Mouse (Mus musculus) layer of hippocampus, postnatal 14 days (tissue): ENCODE data around the gene Cabp2. TPM values are rescaled to one million over a fixed set of nuclear protein-coding genes. Genes with fewer than 3 reads are reported as not detected.
A peak's percentile ranks its signal among the peaks of the same experiment; 100 is the strongest.

Experiments
- DNase-seq, 2 experiments: peaks; one replicate each; pipeline ENCODE4 v3.0.0; 2021 to 2022; ENCODE audit warnings: low spot score in 2 of 2, mixed read lengths in 1 of 2
- total RNA-seq, 2 experiments: library from RNA; stranded (reverse); gene quantifications; 2 replicates each; pipeline ENCODE4 v1.2.3; 2021

The Cabp2 gene
- total RNA-seq, 2 experiments from 2014 or later = not detected

GRCm38 (mm10) chr19:4100718-4101261 lies 19.4 kb downstream of the Cabp2 start:
- peak; percentile 54 to 62 for DNase-seq

- DNase-seq = no peak
Measured at GRCm38 (mm10) chr19:4101466-4101865, 20.1 kb downstream of the Cabp2 start.

- DNase-seq = no peak
Measured at GRCm38 (mm10) chr19:4102049-4102448, 20.7 kb downstream of the Cabp2 start.

GRCm38 (mm10) chr19:4102626-4103025 lies 21.2 kb downstream of the Cabp2 start:
- no peak for DNase-seq

GRCm38 (mm10) chr19:4103294-4103693 lies 21.9 kb downstream of the Cabp2 start:
- no peak for DNase-seq

GRCm38 (mm10) chr19:4103792-4104191 lies 22.4 kb downstream of the Cabp2 start:
- no peak for DNase-seq

GRCm38 (mm10) chr19:4104675-4105194 lies 23.4 kb downstream of the Cabp2 start:
- DNase-seq = no peak

GRCm38 (mm10) chr19:4106654-4107053 lies 25.3 kb downstream of the Cabp2 start:
- DNase-seq = no peak

GRCm38 (mm10) chr19:4108535-4108934 lies 27.2 kb downstream of the Cabp2 start:
- no peak for DNase-seq

- DNase-seq = no peak
Measured at GRCm38 (mm10) chr19:4112063-4112960, 30.9 kb downstream of the Cabp2 start.

- peak; percentile 56 to 64 for DNase-seq
Measured at GRCm38 (mm10) chr19:4113186-4113805, 31.9 kb downstream of the Cabp2 start.

GRCm38 (mm10) chr19:4113806-4114230 lies 32.4 kb downstream of the Cabp2 start:
- no peak for DNase-seq

GRCm38 (mm10) chr19:4114551-4114950 lies 33.2 kb downstream of the Cabp2 start:
- DNase-seq = no peak

- DNase-seq = no peak
Measured at GRCm38 (mm10) chr19:4115144-4115543, 33.8 kb downstream of the Cabp2 start.

GRCm38 (mm10) chr19:4115816-4116215 lies 34.4 kb downstream of the Cabp2 start:
- no peak for DNase-seq

- no peak for DNase-seq
Measured at GRCm38 (mm10) chr19:4117006-4117405, 35.6 kb downstream of the Cabp2 start.

GRCm38 (mm10) chr19:4118350-4118749 lies 37.0 kb downstream of the Cabp2 start:
- DNase-seq = no peak

GRCm38 (mm10) chr19:4119716-4120487 lies 38.5 kb downstream of the Cabp2 start:
- DNase-seq = no peak

GRCm38 (mm10) chr19:4120496-4120895 lies 39.1 kb downstream of the Cabp2 start:
- DNase-seq = no peak

- peak; percentile 99 for DNase-seq
Measured at GRCm38 (mm10) chr19:4121097-4121805, 39.9 kb downstream of the Cabp2 start.
